Mouse (Mus musculus) hindbrain, embryonic 10.5 days (tissue): ENCODE results near the gene Gfpt1. TPM values are rescaled to one million over a fixed set of nuclear protein-coding genes. Genes with fewer than 3 reads are reported as not detected.

Experiments
- DNase-seq: peaks from one replicate; pipeline ENCODE4 v3.0.0-alpha.2; 2017; ENCODE audit warnings: low spot score
- H3K27ac ChIP-seq: fragments of 300-500 bp; sonication (generic); 2 replicates; pipeline ENCODE4 v1.5.1; 2016; ENCODE audit warnings: mild to moderate bottlenecking, moderate library complexity
- H3K27me3 ChIP-seq: fragments of 300-500 bp; sonication (generic); 2 replicates; pipeline ENCODE4 v1.6.1; 2016; ENCODE audit warnings: mild to moderate bottlenecking; ENCODE audit not compliant: poor library complexity, insufficient read depth, severe bottlenecking
- H3K36me3 ChIP-seq: fragments of 300-500 bp; sonication (generic); 2 replicates; pipeline ENCODE4 v1.6.1; 2016; ENCODE audit warnings: mild to moderate bottlenecking, moderate library complexity
- H3K4me1 ChIP-seq: fragments of 300-500 bp; sonication (generic); replicated peaks from 2 replicates; pipeline ENCODE4 v1.6.1; 2016; ENCODE audit warnings: mild to moderate bottlenecking
- H3K4me3 ChIP-seq: fragments of 300-500 bp; sonication (generic); 2 replicates; pipeline ENCODE4 v1.5.1; 2016; ENCODE audit warnings: mild to moderate bottlenecking, moderate library complexity
- H3K9me3 ChIP-seq: fragments of 300-500 bp; sonication (generic); 2 replicates; pipeline ENCODE4 v1.6.1; 2016; ENCODE audit warnings: mild to moderate bottlenecking, moderate library complexity
- WGBS: fragments of 180-500 bp; shearing (Covaris S2); methylation state at CpG from one replicate; pipeline ENCODE4 v1.1.7; 2016; 5-methylcytosine and 5-hydroxymethylcytosine counted together
- polyA plus RNA-seq: library from polyadenylated mRNA; unstranded; fragments of >200 nt; fragmentation: Nextera tagmentation; extraction: Ambion mirVana; gene quantifications from 2 replicates; pipeline ENCODE4 v1.2.1, GENCODE M21; 2016

The Gfpt1 gene
- polyA plus RNA-seq, 1 experiment from 2014 or later, result 11.4 TPM

- no peak for DNase-seq
- Histone ChIP-seq H3K27me3 (peaks cover 4% of the 10 kb centered on the region; the same call in 1 of the 2 replicates), H3K36me3 (no peaks in the 10 kb centered on the region), H3K4me1 (peaks cover 7% of the 10 kb centered on the region; the same call in 1 of the 2 replicates), H3K4me3 (no peak overlapping the region), H3K9me3 (no peaks in the 10 kb centered on the region), H3K27ac (0 out of 2 replicates have a peak overlapping the region, but pooled peaks have one; percentile 35)
- WGBS, result 93% methylated on average over 1 of the region's 1 CpGs
Measured at GRCm38 (mm10) chr6:87111493-87111892, 68.8 kb downstream of the Gfpt1 start.

DNA sequence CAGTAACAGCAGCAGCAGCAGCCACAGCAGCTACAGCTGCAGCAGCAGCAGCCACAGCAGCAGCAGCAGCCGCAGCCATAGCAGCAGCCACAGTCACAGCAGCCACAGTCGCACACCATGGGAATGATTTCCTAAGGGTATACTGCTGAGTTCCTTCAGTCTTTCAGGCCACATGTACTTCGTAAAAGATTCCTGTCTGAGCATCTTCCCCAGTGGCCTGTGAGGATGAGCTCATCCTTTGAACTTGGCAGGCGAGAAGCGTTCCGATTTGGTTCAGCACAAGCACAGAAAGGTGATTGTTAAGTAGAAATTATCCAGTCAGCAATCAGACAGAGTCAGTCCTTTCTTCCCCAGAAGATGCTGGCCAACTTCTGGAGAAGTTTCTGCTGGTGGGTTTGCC lies 69.5 kb downstream of the Gfpt1 start:
- H3K27me3 ChIP-seq, result peaks cover 4% of the 10 kb centered on the region; the same call in 1 of the 2 replicates
- DNase-seq, result no peak
- no peak overlapping the region for H3K4me3 ChIP-seq
- no peaks in the 10 kb centered on the region for H3K36me3 ChIP-seq
- peaks cover 7% of the 10 kb centered on the region; the same call in 1 of the 2 replicates for H3K4me1 ChIP-seq
- WGBS, result 86% methylated on average over 6 of the region's 6 CpGs
- 0 out of 2 replicates have a peak overlapping the region, but pooled peaks have one; percentile 35 for H3K27ac ChIP-seq
- no peaks in the 10 kb centered on the region for H3K9me3 ChIP-seq

DNA sequence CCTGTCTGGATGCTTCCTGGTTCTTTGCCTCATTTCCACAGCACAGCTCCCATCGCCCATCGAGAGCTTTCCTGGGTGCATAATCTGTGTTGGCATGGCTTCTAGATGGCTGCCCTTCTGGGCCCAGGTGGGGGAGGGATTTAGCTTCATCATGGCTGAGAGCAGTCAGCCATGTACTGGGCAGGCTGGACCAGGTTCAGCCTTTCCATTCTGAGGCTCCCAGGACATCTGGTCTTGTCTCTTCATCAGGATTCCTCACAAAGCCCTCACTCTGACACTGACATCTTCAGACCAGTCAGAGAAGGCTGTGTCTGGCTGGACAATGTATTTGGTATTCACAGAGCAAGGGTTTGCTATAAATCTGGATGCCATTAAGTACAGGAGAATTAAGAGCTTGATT lies 73.3 kb downstream of the Gfpt1 start:
- Histone ChIP-seq H3K9me3 (0 out of 2 replicates have a peak, but pooled peaks cover 3% of the 10 kb centered on the region), H3K4me3 (no peak overlapping the region), H3K36me3 (no peaks in the 10 kb centered on the region), H3K27me3 (peaks cover 4% of the 10 kb centered on the region; the same call in 1 of the 2 replicates), H3K27ac (no peak overlapping the region), H3K4me1 (peaks cover 7% of the 10 kb centered on the region; the same call in 1 of the 2 replicates)
- DNase-seq, result no peak
- WGBS, result 90% methylated on average over 2 of the region's 2 CpGs

GRCm38 (mm10) chr6:87116596-87116995 lies 74.0 kb downstream of the Gfpt1 start:
- Histone ChIP-seq H3K27ac (no peak overlapping the region), H3K27me3 (peaks cover 4% of the 10 kb centered on the region; the same call in 1 of the 2 replicates), H3K4me1 (peaks cover 7% of the 10 kb centered on the region; the same call in 1 of the 2 replicates), H3K4me3 (no peak overlapping the region), H3K36me3 (no peaks in the 10 kb centered on the region), H3K9me3 (0 out of 2 replicates have a peak, but pooled peaks cover 3% of the 10 kb centered on the region)
- WGBS, result 83% methylated on average over 7 of the region's 7 CpGs
- no peak for DNase-seq

DNA sequence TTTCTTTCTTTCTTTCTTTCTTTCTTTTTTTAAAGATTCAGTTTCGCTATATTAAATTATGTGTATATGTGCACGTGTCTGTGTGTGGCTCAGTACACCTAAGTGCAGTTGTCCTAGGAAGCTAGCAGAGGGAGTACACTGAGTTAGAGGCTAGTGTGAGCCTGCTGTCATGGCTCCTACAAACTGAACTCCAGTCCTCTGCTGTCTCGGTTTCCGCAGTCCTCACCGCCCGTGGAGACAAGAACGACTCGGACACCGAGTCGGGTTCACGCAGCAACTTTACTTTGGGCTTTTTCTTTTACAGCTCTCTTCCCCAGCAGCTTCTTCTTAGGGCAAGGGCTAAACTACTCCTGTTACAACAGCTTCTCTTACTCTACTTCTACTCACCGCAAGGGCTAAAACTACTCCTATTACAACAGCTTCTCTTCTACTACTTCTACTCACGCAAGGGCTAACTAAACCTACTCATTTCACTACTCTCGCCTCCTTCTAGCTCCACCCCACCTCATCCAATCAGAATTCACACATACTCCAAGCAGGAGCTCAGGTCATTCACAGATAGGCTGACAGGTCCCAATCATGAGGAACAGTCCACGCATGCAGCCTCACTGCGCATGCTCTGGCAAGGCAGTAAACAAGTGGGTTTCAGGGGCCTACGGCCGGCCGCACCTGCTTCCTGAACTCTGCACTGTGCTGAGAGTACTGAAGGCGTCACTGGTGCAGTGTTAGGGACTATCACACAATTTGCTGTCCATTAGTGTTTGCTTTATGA lies 76.6 kb downstream of the Gfpt1 start:
- H3K4me1 ChIP-seq, result 0 out of 2 replicates have a peak, but pooled peaks cover 3% of the 10 kb centered on the region
- H3K27ac ChIP-seq, result no peak overlapping the region
- 0 out of 2 replicates have a peak, but pooled peaks cover 3% of the 10 kb centered on the region for H3K9me3 ChIP-seq
- no peaks in the 10 kb centered on the region for H3K36me3 ChIP-seq
- no peaks in the 10 kb centered on the region for H3K27me3 ChIP-seq
- H3K4me3 ChIP-seq, result no peak overlapping the region
- no peak for DNase-seq
- WGBS, result 91% methylated on average over 20 of the region's 20 CpGs

DNA sequence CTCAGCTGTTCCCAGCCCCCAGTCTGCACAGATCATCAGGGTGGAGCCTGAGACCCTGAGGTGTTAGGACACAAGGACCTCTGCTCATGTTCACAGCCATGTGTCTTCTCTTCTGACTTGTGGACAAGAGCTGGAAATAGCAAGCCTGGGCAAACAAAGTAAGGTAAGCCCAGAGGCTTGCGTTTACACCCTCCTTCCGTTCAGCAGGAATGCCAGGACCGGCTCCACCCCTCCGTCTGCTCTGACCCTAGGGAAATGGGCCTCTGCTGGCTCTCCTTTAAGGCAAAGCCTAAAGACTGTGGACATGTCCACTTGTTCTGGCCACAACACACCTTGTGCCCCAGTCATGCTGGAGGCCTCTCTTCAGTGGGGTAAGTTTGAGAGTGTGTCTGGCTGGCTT lies 77.3 kb downstream of the Gfpt1 start:
- Histone ChIP-seq H3K27me3 (no peaks in the 10 kb centered on the region), H3K9me3 (0 out of 2 replicates have a peak, but pooled peaks cover 3% of the 10 kb centered on the region), H3K4me3 (no peak overlapping the region), H3K4me1 (0 out of 2 replicates have a peak, but pooled peaks cover 3% of the 10 kb centered on the region), H3K27ac (no peak overlapping the region), H3K36me3 (no peaks in the 10 kb centered on the region)
- 72% methylated on average over 4 of the region's 4 CpGs for WGBS
- DNase-seq, result no peak

- no peak for DNase-seq
- 0 out of 2 replicates have a peak, but pooled peaks cover 3% of the 10 kb centered on the region for H3K9me3 ChIP-seq
- H3K27ac ChIP-seq, result no peak overlapping the region
- WGBS, result 88% methylated on average over 6 of the region's 6 CpGs
- no peaks in the 10 kb centered on the region for H3K36me3 ChIP-seq
- 0 out of 2 replicates have a peak, but pooled peaks cover 3% of the 10 kb centered on the region for H3K4me1 ChIP-seq
- H3K4me3 ChIP-seq, result no peak overlapping the region
- H3K27me3 ChIP-seq, result no peaks in the 10 kb centered on the region
Measured at GRCm38 (mm10) chr6:87120661-87121060, 78.0 kb downstream of the Gfpt1 start.

DNA sequence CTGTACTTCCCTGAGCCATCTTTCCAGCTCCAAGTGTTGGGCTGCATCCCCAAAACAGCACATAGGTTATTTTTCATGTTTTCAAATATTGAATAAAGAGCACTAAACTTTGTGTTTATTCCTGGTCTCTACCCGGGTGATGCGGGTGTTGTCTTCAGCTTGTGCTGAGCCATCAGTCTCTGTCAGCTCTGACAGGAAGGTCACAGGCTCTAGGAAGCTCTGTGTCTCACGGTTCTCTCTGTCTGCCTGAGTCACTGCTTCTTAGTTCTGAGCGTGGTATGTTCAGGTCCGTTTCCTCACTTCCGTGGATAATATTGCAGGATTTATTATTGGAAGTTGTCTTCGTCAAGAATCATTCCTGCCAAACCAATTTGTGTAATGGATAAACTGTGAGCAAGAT lies 79.3 kb downstream of the Gfpt1 start:
- Histone ChIP-seq H3K4me1 (peaks cover under 1% of the 10 kb centered on the region; the same call in 1 of the 2 replicates), H3K4me3 (no peak overlapping the region), H3K36me3 (no peaks in the 10 kb centered on the region), H3K27ac (no peak overlapping the region), H3K27me3 (no peaks in the 10 kb centered on the region), H3K9me3 (0 out of 2 replicates have a peak, but pooled peaks cover 3% of the 10 kb centered on the region)
- WGBS, result 88% methylated on average over 7 of the region's 7 CpGs
- no peak for DNase-seq

- H3K27me3 ChIP-seq, result no peaks in the 10 kb centered on the region
- no peaks in the 10 kb centered on the region for H3K36me3 ChIP-seq
- no peak overlapping the region for H3K27ac ChIP-seq
- H3K9me3 ChIP-seq, result 0 out of 2 replicates have a peak, but pooled peaks cover 3% of the 10 kb centered on the region
- WGBS, result 90% methylated on average over 6 of the region's 6 CpGs
- DNase-seq, result no peak
- H3K4me1 ChIP-seq, result peaks cover 8% of the 10 kb centered on the region; the same call in 1 of the 2 replicates
- H3K4me3 ChIP-seq, result no peak overlapping the region
Measured at GRCm38 (mm10) chr6:87123406-87123805, 80.8 kb downstream of the Gfpt1 start.

DNA sequence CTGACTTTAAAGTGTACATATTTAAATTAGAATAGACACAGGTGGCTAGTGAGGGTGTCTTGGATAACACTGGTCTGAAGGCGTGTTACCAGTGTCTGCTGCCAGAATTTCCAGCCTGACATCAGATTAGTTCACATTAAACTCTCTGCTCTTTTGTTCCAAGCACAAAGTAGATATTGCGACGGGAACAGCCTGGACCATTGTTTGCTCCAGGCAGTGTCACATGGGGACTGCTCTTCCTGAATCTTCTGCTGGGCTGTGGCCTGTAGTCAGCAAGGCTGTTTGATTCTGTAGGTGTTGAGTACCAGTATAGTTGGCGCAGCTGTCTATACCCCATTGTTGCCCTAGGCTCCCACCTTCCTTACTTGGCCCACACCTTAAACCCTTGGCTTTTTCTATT lies 81.3 kb downstream of the Gfpt1 start:
- Histone ChIP-seq H3K4me3 (no peak overlapping the region), H3K9me3 (0 out of 2 replicates have a peak, but pooled peaks cover 3% of the 10 kb centered on the region), H3K27ac (no peak overlapping the region), H3K36me3 (no peaks in the 10 kb centered on the region), H3K27me3 (no peaks in the 10 kb centered on the region), H3K4me1 (peaks cover 8% of the 10 kb centered on the region; the same call in 1 of the 2 replicates)
- WGBS, result 86% methylated on average over 4 of the region's 4 CpGs
- no peak for DNase-seq

DNA sequence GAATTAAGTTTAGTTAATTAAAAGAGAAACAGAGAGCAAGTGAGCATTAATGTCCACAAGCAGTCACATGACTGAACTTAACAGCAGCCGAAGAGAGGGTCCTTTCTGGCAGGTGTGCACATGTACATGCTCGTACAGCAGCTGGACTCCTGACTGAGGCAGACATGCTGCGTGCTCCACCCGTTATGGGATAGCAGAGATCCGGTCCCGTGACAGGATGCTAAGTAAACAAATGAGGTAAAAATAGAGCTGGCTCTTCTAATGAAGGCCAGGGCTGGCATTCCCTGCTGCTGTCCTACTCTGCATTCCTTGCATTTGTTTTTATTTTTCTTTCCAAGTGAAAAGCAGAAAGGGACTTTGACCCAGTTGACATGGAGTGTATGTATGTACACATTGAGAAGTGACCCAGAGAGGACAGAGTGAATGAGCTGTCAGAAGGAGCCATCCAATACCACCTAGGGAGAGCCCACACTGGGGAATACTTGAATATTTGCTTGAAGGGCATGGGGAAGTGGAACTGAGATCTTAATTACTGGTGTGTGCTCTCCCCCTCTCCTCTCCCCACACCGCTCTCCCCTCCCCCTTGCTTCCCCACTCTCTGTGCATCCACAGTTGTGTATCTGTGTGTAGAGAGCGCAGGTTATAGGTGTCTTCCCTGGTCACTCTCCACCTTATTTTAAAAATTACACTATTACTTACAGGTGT lies 84.6 kb downstream of the Gfpt1 start:
- no peaks in the 10 kb centered on the region for H3K36me3 ChIP-seq
- no peaks in the 10 kb centered on the region for H3K9me3 ChIP-seq
- H3K27me3 ChIP-seq, result no peaks in the 10 kb centered on the region
- no peak for DNase-seq
- WGBS, result 74% methylated on average over 8 of the region's 8 CpGs
- no peak overlapping the region for H3K4me3 ChIP-seq
- no peak overlapping the region for H3K27ac ChIP-seq
- peaks cover 8% of the 10 kb centered on the region; the same call in 1 of the 2 replicates for H3K4me1 ChIP-seq

GRCm38 (mm10) chr6:87129861-87130260 lies 87.2 kb downstream of the Gfpt1 start:
- Histone ChIP-seq H3K4me3 (no peak overlapping the region), H3K36me3 (no peaks in the 10 kb centered on the region), H3K4me1 (peaks cover 13% of the 10 kb centered on the region; the same call in 1 of the 2 replicates), H3K9me3 (no peaks in the 10 kb centered on the region), H3K27me3 (no peaks in the 10 kb centered on the region), H3K27ac (no peak overlapping the region)
- WGBS, result 91% methylated on average over 8 of the region's 8 CpGs
- DNase-seq, result no peak
